Mouse (Mus musculus): ENCODE measurements around the gene Nr2f2.

- no peak for TF ChIP-seq POLR2A (IDR thresholded peaks at IDR 0.05; ENCODE audit: borderline replicate concordance, control insufficient read depth, low read depth, low read length)
- no peak for TF ChIP-seq CTCF (IDR thresholded peaks at IDR 0.05; ENCODE audit: control insufficient read depth, insufficient read depth, low read length)
Measured at GRCm38 (mm10) chr7:70358848-70359591, 7.5 kb downstream of the Nr2f2 start.
